Mouse (Mus musculus) adrenal gland, postnatal 0 days (tissue): ENCODE results near the gene Nnat. TPM values are rescaled to one million over a fixed set of nuclear protein-coding genes. Genes with fewer than 3 reads are reported as not detected.

Experiments used
- microRNA-seq: library from miRNA; unstranded; fragments of <30 nt; microRNA quantifications from one replicate; pipeline ENCODE4, GENCODE M21; 2016; ENCODE audit warnings: borderline replicate concordance; ENCODE audit not compliant: insufficient number of aligned reads
- polyA plus RNA-seq: library from polyadenylated mRNA; unstranded; fragments of >200 nt; fragmentation: Nextera tagmentation; extraction: Ambion mirVana; gene quantifications from 2 replicates; pipeline ENCODE4 v1.2.1, GENCODE M21; 2015

Gene Nnat
- polyA plus RNA-seq, result 607 and 812 TPM in 2 replicates

GRCm38 (mm10) chr2:157559858-157560257 lies at the start of gene Nnat:
TSS of gene Nnat (plus strand) at chr2:157560078.

GRCm38 (mm10) chr2:157571224-157571832 lies 11.4 kb downstream of the Nnat start, which contains the start of gene Blcap:
TSS of gene Blcap (minus strand) at chr2:157571274.

Small RNA genes within 50 kb of the gene (microRNA-seq; reads per million reads assigned to microRNA genes)
- gene Gm23134, result not detected

Other genes starting within 250 kb of the Nnat start
- gene Ghrh, start 212.6 kb upstream of the Nnat start, polyA plus RNA-seq, result 0.38 and 0.48 TPM in 2 replicates
- 71.5 and 76.1 TPM in 2 replicates for gene Manbal, start 192.5 kb upstream of the Nnat start, polyA plus RNA-seq
- gene Src, start 141.6 kb upstream of the Nnat start, polyA plus RNA-seq, result 10.2 and 11.0 TPM in 2 replicates
- 35.3 and 38.3 TPM in 2 replicates for gene Blcap, start 11.2 kb downstream of the Nnat start, polyA plus RNA-seq
- gene Ctnnbl1, start 177.3 kb downstream of the Nnat start, polyA plus RNA-seq, result 30.9 and 33.5 TPM in 2 replicates